Mouse (Mus musculus): ENCODE data around the gene Lsm10. TPM values are rescaled to one million over a fixed set of nuclear protein-coding genes. Genes with fewer than 3 reads are reported as not detected.

Lsm10 gene
- total and polyA plus RNA-seq, 3 experiments = 12.6 to 39.3 (median 37.9) TPM

GRCm38 (mm10) chr4:126079266-126079665 lies 17.2 kb upstream of the Lsm10 start:
- Histone ChIP-seq H3K27me3 (ENCODE audit: insufficient read depth, low read length) (peaks cover 10% of the 10 kb centered on the region; the same call in 1 of the 2 replicates), H3K4me3 (ENCODE audit: low read depth, low read length) (no peak overlapping the region), H3K36me3 (replicated peaks) (no peaks in the 10 kb centered on the region), H3K9me3 (replicated peaks) (no peaks in the 10 kb centered on the region), H3K4me1 (ENCODE audit: insufficient read depth, low read depth, low read length) (no peaks in the 10 kb centered on the region)
- ATAC-seq (ENCODE audit: extremely low read depth, insufficient number of reproducible peaks, low FRiP score, poor library complexity, severe bottlenecking) = no peak
- TF ChIP-seq POLR2AphosphoS5 (IDR thresholded peaks at IDR 0.05; ENCODE audit: insufficient replicate concordance, low read depth, low read length) (no peak), GATA2 (IDR thresholded peaks at IDR 0.05; ENCODE audit: borderline replicate concordance, low read depth, low read length) (no peak), CTCF (IDR thresholded peaks at IDR 0.05; ENCODE audit: low read depth, low read length) (no peak), TAL1 (conservative IDR thresholded peaks at IDR 0.05; ENCODE audit: low read depth, low read length) (no peak), GATA1 (IDR thresholded peaks at IDR 0.05; ENCODE audit: borderline replicate concordance, low read length) (no peak)
- DNase-seq (ENCODE audit: low spot score) = no peak

DNA sequence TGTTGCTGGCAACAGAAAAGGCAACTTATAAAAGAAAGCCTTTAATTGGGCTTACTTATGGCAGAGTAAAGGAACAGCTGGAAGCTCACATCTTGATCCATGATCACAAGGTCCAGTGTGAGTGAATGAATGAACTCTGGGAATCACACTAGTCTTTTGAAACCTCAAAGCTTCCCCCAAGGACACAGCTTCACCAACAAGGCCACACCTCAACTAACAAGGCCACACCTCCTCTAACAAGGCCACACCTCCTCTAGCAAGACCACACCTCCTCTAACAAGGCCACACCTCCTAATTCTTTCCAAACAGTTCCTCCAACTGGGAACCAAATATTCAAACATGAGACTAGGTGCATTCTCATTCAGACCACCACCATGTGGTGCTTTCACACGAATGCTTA lies 14.8 kb upstream of the Lsm10 start:
- no peak for DNase-seq (ENCODE audit: low spot score)
- Histone ChIP-seq H3K9me3 (replicated peaks) (no peaks in the 10 kb centered on the region), H3K36me3 (replicated peaks) (no peaks in the 10 kb centered on the region), H3K27me3 (ENCODE audit: insufficient read depth, low read length) (peaks cover 10% of the 10 kb centered on the region; the same call in 1 of the 2 replicates), H3K4me1 (ENCODE audit: insufficient read depth, low read depth, low read length) (peaks cover 5% of the 10 kb centered on the region; the same call in 1 of the 2 replicates), H3K4me3 (ENCODE audit: low read depth, low read length) (no peak overlapping the region)
- ATAC-seq (ENCODE audit: extremely low read depth, insufficient number of reproducible peaks, low FRiP score, poor library complexity, severe bottlenecking) = no peak
- TF ChIP-seq CTCF (IDR thresholded peaks at IDR 0.05; ENCODE audit: low read depth, low read length) (no peak), GATA2 (IDR thresholded peaks at IDR 0.05; ENCODE audit: borderline replicate concordance, low read depth, low read length) (no peak), POLR2AphosphoS5 (IDR thresholded peaks at IDR 0.05; ENCODE audit: insufficient replicate concordance, low read depth, low read length) (no peak), GATA1 (IDR thresholded peaks at IDR 0.05; ENCODE audit: borderline replicate concordance, low read length) (no peak), TAL1 (conservative IDR thresholded peaks at IDR 0.05; ENCODE audit: low read depth, low read length) (no peak)

GRCm38 (mm10) chr4:126083021-126083420 lies 13.4 kb upstream of the Lsm10 start:
- Histone ChIP-seq H3K27me3 (ENCODE audit: insufficient read depth, low read length) (peaks cover 8% of the 10 kb centered on the region; the same call in 1 of the 2 replicates), H3K4me1 (ENCODE audit: insufficient read depth, low read depth, low read length) (peaks cover 8% of the 10 kb centered on the region; the same call in 1 of the 2 replicates), H3K9me3 (replicated peaks) (no peaks in the 10 kb centered on the region), H3K4me3 (ENCODE audit: low read depth, low read length) (no peak overlapping the region), H3K36me3 (replicated peaks) (no peaks in the 10 kb centered on the region)
- no peak for ATAC-seq (ENCODE audit: extremely low read depth, insufficient number of reproducible peaks, low FRiP score, poor library complexity, severe bottlenecking)
- no peak for DNase-seq (ENCODE audit: low spot score)
- TF ChIP-seq TAL1 (conservative IDR thresholded peaks at IDR 0.05; ENCODE audit: low read depth, low read length) (no peak), CTCF (IDR thresholded peaks at IDR 0.05; ENCODE audit: low read depth, low read length) (no peak), GATA1 (IDR thresholded peaks at IDR 0.05; ENCODE audit: borderline replicate concordance, low read length) (no peak), GATA2 (IDR thresholded peaks at IDR 0.05; ENCODE audit: borderline replicate concordance, low read depth, low read length) (no peak), POLR2AphosphoS5 (IDR thresholded peaks at IDR 0.05; ENCODE audit: insufficient replicate concordance, low read depth, low read length) (no peak)

DNA sequence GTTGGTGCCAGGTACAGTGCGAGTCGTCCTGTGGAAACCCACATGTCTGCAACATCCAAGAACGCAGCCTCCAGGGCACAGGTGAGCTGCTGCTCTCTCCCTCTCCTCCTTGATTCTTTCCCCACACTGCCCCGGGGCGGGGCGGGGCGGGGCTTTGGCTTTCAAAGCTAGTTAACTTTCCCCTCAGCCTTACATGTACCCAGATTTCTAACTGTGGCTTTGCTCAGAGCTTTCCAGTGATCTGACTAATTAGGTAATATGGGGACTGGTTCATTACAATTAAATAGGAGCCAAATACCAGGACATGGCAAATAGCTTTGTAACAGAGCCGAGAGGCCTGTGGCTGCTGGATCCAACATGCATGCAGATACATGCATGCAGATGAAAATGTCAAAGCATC lies 12.0 kb upstream of the Lsm10 start:
- H3K4me1 ChIP-seq (ENCODE audit: insufficient read depth, low read depth, low read length) = peaks cover 11% of the 10 kb centered on the region; the same call in 1 of the 2 replicates
- no peak overlapping the region for H3K4me3 ChIP-seq (ENCODE audit: low read depth, low read length)
- H3K36me3 ChIP-seq (replicated peaks) = no peaks in the 10 kb centered on the region
- ATAC-seq (ENCODE audit: extremely low read depth, insufficient number of reproducible peaks, low FRiP score, poor library complexity, severe bottlenecking) = no peak
- no peak for DNase-seq (ENCODE audit: low spot score)
- TF ChIP-seq CTCF (IDR thresholded peaks at IDR 0.05; ENCODE audit: low read depth, low read length) (no peak), GATA1 (IDR thresholded peaks at IDR 0.05; ENCODE audit: borderline replicate concordance, low read length) (no peak), TAL1 (conservative IDR thresholded peaks at IDR 0.05; ENCODE audit: low read depth, low read length) (no peak), POLR2AphosphoS5 (IDR thresholded peaks at IDR 0.05; ENCODE audit: insufficient replicate concordance, low read depth, low read length) (no peak), GATA2 (IDR thresholded peaks at IDR 0.05; ENCODE audit: borderline replicate concordance, low read depth, low read length) (no peak)
- H3K9me3 ChIP-seq (replicated peaks) = no peaks in the 10 kb centered on the region
- H3K27me3 ChIP-seq (ENCODE audit: insufficient read depth, low read length) = peaks cover 2% of the 10 kb centered on the region; the same call in 1 of the 2 replicates

DNA sequence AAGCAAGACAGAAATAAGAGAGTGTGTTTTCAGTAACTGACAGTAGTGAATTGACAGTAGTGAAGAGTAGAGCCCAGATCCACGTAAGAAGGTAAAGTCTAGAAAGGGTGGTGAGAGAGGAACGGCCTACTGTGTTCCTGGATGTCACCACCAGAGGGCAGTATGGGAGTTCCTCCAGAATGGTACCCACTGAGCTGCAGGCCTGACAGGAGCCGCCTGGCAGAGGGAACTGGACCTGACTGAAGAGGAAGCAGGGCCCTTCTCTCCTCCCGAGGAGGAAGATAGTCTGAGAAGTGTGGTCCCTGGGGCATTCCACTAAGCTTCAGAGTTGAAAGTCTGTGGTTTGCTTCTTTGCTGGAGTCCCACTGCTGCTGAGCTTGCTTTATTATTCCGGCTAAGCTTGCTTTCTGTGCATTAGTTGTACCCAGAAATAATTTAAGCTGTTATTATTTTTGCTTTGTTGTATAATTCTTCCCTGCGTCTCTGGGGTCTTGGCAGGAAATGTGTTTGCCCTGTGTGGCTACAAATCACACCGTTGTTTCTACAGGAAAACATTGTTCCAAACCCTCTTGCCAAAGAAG lies 10.3 kb upstream of the Lsm10 start:
- Histone ChIP-seq H3K36me3 (replicated peaks) (no peaks in the 10 kb centered on the region), H3K4me3 (ENCODE audit: low read depth, low read length) (no peak overlapping the region), H3K4me1 (ENCODE audit: insufficient read depth, low read depth, low read length) (peaks cover 16% of the 10 kb centered on the region; the same call in 1 of the 2 replicates), H3K27me3 (ENCODE audit: insufficient read depth, low read length) (peaks cover 2% of the 10 kb centered on the region; the same call in 1 of the 2 replicates), H3K9me3 (replicated peaks) (no peaks in the 10 kb centered on the region)
- peak; percentile 91 for ATAC-seq (ENCODE audit: extremely low read depth, insufficient number of reproducible peaks, low FRiP score, poor library complexity, severe bottlenecking)
- TF ChIP-seq TAL1 (conservative IDR thresholded peaks at IDR 0.05; ENCODE audit: low read depth, low read length) (no peak), CTCF (IDR thresholded peaks at IDR 0.05; ENCODE audit: low read depth, low read length) (peak; percentile 93), GATA1 (IDR thresholded peaks at IDR 0.05; ENCODE audit: borderline replicate concordance, low read length) (no peak)
- DNase-seq (ENCODE audit: low spot score) = peak; percentile 82

DNA sequence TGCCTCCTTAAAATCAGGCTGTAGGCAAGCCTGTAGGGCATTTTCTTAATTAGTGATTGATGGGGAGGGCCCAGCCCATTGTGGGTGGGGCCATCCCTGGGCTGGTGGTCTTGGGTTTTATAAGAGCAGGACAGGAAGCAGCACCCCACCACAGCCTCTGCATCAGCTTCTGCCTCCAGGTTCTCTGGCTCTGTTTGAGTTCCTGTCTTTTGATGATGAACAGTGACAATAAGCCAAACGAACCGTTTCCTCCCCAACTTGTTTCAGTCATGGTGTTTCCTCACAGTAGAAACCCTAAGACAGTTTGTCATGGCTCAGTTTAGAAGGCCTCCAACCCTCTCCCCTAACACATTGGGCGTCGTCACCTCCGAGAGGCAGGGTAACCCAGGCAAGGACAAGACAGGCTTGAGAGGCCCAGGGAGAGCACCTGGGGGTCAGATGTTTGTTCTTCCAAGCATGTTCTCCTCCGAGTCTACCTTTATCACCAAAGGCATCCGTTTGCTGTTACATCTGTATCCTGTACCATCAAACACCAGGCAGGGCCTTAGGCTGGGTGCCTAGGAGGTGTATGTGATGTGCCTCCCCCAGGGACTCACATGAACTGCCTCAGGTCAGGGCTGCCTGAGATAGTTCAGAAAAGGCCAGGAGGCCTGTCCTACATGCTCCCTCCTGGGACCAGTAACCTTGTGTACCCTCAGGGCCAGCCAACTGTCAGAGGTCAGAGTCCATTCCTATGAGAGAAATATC lies 6.1 kb upstream of the Lsm10 start:
- TF ChIP-seq TAL1 (conservative IDR thresholded peaks at IDR 0.05; ENCODE audit: low read depth, low read length) = no peak
- TF ChIP-seq GATA2 (IDR thresholded peaks at IDR 0.05; ENCODE audit: borderline replicate concordance, low read depth, low read length) = no peak
- no peak for TF ChIP-seq POLR2AphosphoS5 (IDR thresholded peaks at IDR 0.05; ENCODE audit: insufficient replicate concordance, low read depth, low read length)
- TF ChIP-seq GATA1 (IDR thresholded peaks at IDR 0.05; ENCODE audit: borderline replicate concordance, low read length) = no peak
- no peak for TF ChIP-seq CTCF (IDR thresholded peaks at IDR 0.05; ENCODE audit: low read depth, low read length)
- ATAC-seq (ENCODE audit: extremely low read depth, insufficient number of reproducible peaks, low FRiP score, poor library complexity, severe bottlenecking) (no peak), DNase-seq (ENCODE audit: low spot score) (no peak)
- H3K27me3 ChIP-seq (ENCODE audit: insufficient read depth, low read length) = no peaks in the 10 kb centered on the region
- no peaks in the 10 kb centered on the region for H3K36me3 ChIP-seq (replicated peaks)
- H3K9me3 ChIP-seq (replicated peaks) = no peaks in the 10 kb centered on the region
- H3K4me1 ChIP-seq (ENCODE audit: insufficient read depth, low read depth, low read length) = peaks cover 16% of the 10 kb centered on the region; the same call in 1 of the 2 replicates
- no peak overlapping the region for H3K4me3 ChIP-seq (ENCODE audit: low read depth, low read length)
